Mouse (Mus musculus) ovary, postnatal 14 days (tissue): ENCODE results near the gene Jph4.

Source experiments
- DNase-seq: peaks from one replicate; pipeline ENCODE4 v3.0.0; 2022; ENCODE audit warnings: low spot score

Jph4 gene

GRCm38 (mm10) chr14:55118852-55119251 is 2.1 kb upstream of the Jph4 start:
- no peak for DNase-seq

- DNase-seq = no peak
Observed at GRCm38 (mm10) chr14:55115846-55116245, 889 bp downstream of the Jph4 start.

GRCm38 (mm10) chr14:55114759-55115701 is 1.7 kb downstream of the Jph4 start:
- no peak for DNase-seq

GRCm38 (mm10) chr14:55113975-55114645 is 2.6 kb downstream of the Jph4 start:
- DNase-seq = no peak

- DNase-seq = no peak
Observed at GRCm38 (mm10) chr14:55113351-55113974, 3.3 kb downstream of the Jph4 start.

- no peak for DNase-seq
Observed at GRCm38 (mm10) chr14:55111720-55112119, 5.0 kb downstream of the Jph4 start.

- DNase-seq = no peak
Observed at GRCm38 (mm10) chr14:55110076-55110475, 6.7 kb downstream of the Jph4 start.

GRCm38 (mm10) chr14:55109048-55109873 is 7.5 kb downstream of the Jph4 start:
- DNase-seq = no peak

GRCm38 (mm10) chr14:55108202-55108870 is 8.4 kb downstream of the Jph4 start:
- DNase-seq = no peak

GRCm38 (mm10) chr14:55106990-55107389 is 9.7 kb downstream of the Jph4 start:
- DNase-seq = no peak

GRCm38 (mm10) chr14:55105836-55106809 is 10.6 kb downstream of the Jph4 start, which contains the start of gene Ap1g2:
Gene Ap1g2, minus strand, starts transcription at chr14:55106593.
- DNase-seq = peak; percentile 74

GRCm38 (mm10) chr14:55105386-55105785 is 11.3 kb downstream of the Jph4 start:
- DNase-seq = no peak

- no peak for DNase-seq
Observed at GRCm38 (mm10) chr14:55104365-55104764, 12.4 kb downstream of the Jph4 start.

- DNase-seq = no peak
Observed at GRCm38 (mm10) chr14:55102253-55102785, 14.4 kb downstream of the Jph4 start.

GRCm38 (mm10) chr14:55101592-55101991 is 15.1 kb downstream of the Jph4 start:
- DNase-seq = peak; percentile 53

- DNase-seq = no peak
Observed at GRCm38 (mm10) chr14:55098067-55098466, 18.7 kb downstream of the Jph4 start.

GRCm38 (mm10) chr14:55097646-55098045 is 19.1 kb downstream of the Jph4 start:
- no peak for DNase-seq

- DNase-seq = no peak
Observed at GRCm38 (mm10) chr14:55096573-55097087, 20.1 kb downstream of the Jph4 start.

- DNase-seq = no peak
Observed at GRCm38 (mm10) chr14:55095671-55096070, 21.1 kb downstream of the Jph4 start.
